Mouse (Mus musculus) heart, postnatal 0 days (tissue): ENCODE measurements at regions not wholly inside any gene's neighbourhood (a gene's known extent, or its start where the extent isn't known, plus 50 kb on each side); places are given as distances from the start of the nearest gene placed in this dataset.

Experiments
- CTCF ChIP-seq: IDR thresholded peaks from 2 replicates; pipeline ENCODE4 v1.5.1; 2016; ENCODE audit warnings: antibody characterized with exemption, control low read depth, low read depth
- EP300 ChIP-seq: IDR thresholded peaks from 2 replicates; pipeline ENCODE4 v1.6.1; 2016; ENCODE audit warnings: antibody characterized with exemption, low read depth

- no peak for TF ChIP-seq CTCF
- no peak for TF ChIP-seq EP300
These were observed 121.5 kb upstream of the Plcz1 start for GRCm38 (mm10) chr6:140162729-140163128.
